Comparison of ENCODE assay signal across 8 mouse cellular contexts in the genomic region with DNA sequence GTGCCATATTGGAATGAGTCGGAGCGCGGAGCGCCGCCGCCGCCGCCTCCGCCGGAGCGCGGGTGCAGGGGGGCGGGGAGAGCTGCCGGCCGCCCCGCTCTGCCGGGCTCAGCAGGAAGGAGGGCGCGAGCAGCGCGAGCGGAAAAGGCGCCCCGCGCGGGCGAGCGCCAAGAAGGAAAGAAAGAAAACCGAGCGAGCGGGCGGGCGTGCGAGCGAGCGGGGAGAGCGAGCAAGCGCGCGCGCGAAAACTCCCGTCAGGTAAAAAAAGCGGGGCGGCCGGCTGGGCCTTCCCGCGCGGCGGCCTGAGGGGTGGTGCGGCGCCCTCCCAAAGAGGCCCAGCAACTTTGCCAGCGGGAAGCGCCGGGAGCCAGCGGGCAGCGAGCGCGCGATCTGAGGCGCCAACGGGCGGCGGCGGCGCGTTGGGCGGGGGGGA. TPM values are rescaled to one million over a fixed set of nuclear protein-coding genes. Genes with fewer than 3 reads are reported as not detected.
A peak's percentile ranks its signal among the peaks of the same experiment; 100 is the strongest.
DNase-seq lines count a peak whose midpoint lies in the region; ATAC-seq and TF ChIP-seq lines count a peak whose summit lies in the region.

No protein-coding gene starts in this region.

- TF ChIP-seq POLR2A in liver, adult 2 months (IDR thresholded peaks at IDR 0.05; ENCODE audit: extremely low read depth, insufficient read depth, low read length) = 0 out of 2 replicates have a peak, but pooled peaks have one; percentile 20
- TF ChIP-seq POLR2A in myocyte (IDR thresholded peaks at IDR 0.05; ENCODE audit: insufficient read length, low read depth) = no peak

- peak overlapping the region; percentile 91 for H3K27ac ChIP-seq in embryonic facial prominence, embryonic 13.5 days
- H3K27ac ChIP-seq in heart, embryonic 10.5 days = peak overlapping the region; percentile 94
- peak overlapping the region; percentile 86 for H3K27ac ChIP-seq in kidney, embryonic 16.5 days (ENCODE audit: low read length)
- H3K27ac ChIP-seq in liver, adult 2 months (replicated peaks; ENCODE audit: insufficient read depth, low read depth, low read length) = peak overlapping the region; percentile 82

- peaks cover 7% of the 10 kb centered on the region; the same call in 1 of the 2 replicates for H3K79me2 ChIP-seq in liver, adult 2 months (ENCODE audit: control insufficient read depth, insufficient read depth, low read length)
- H3K79me2 ChIP-seq in myocyte (ENCODE audit: control insufficient read depth, insufficient read depth) = peaks cover 5% of the 10 kb centered on the region

- DNase-seq in 416B (ENCODE audit: low read depth) = peak; percentile 61
- peak; percentile 92 for DNase-seq in adrenal gland, adult 2 months
- DNase-seq in heart, embryonic 10.5 days (ENCODE audit: low spot score) = peak; percentile 84
- DNase-seq in liver, adult 2 months (ENCODE audit: extremely low read depth, low read depth, low spot score) = no peak
- DNase-seq in splenic B cell, adult 2 months (ENCODE audit: low read depth, low spot score) = peak; percentile 88

- peaks cover 15% of the 10 kb centered on the region for H3K27me3 ChIP-seq in embryonic facial prominence, embryonic 13.5 days
- peaks cover 17% of the 10 kb centered on the region for H3K27me3 ChIP-seq in heart, embryonic 10.5 days (ENCODE audit: insufficient read depth, poor library complexity, severe bottlenecking)
- H3K27me3 ChIP-seq in kidney, embryonic 16.5 days (ENCODE audit: insufficient read depth, low read length) = peaks cover 10% of the 10 kb centered on the region
- no peaks in the 10 kb centered on the region for H3K27me3 ChIP-seq in liver, adult 2 months (ENCODE audit: control insufficient read depth, insufficient read depth, low read length)
- H3K27me3 ChIP-seq in myocyte (ENCODE audit: control insufficient read depth, insufficient read depth, insufficient read length) = no peaks in the 10 kb centered on the region
- H3K27me3 ChIP-seq in splenic B cell, adult 2 months (ENCODE audit: control insufficient read depth, insufficient read depth, low read length, poor library complexity, severe bottlenecking) = no peaks in the 10 kb centered on the region

- H3K4me2 ChIP-seq in embryonic facial prominence, embryonic 13.5 days = peak overlapping the region; percentile 81
- H3K4me2 ChIP-seq in kidney, embryonic 16.5 days (replicated peaks; ENCODE audit: low read depth, low read length) = peak overlapping the region; percentile 96
- peak overlapping the region; percentile 30 for H3K4me2 ChIP-seq in myocyte (ENCODE audit: low read depth)

- peak; percentile 78 for ATAC-seq in embryonic facial prominence, embryonic 13.5 days (ENCODE audit: insufficient number of reproducible peaks, insufficient read depth, low FRiP score, low TSS enrichment, low read depth)
- ATAC-seq in kidney, embryonic 16.5 days (ENCODE audit: low FRiP score, low TSS enrichment) = peak; percentile 88

- 2% methylated on average over 58 of the region's 68 CpGs for WGBS in embryonic facial prominence, embryonic 13.5 days
- under 1% methylated on average over 65 of the region's 68 CpGs for WGBS in heart, embryonic 10.5 days
- 0% methylated on average over 28 of the region's 68 CpGs for WGBS in kidney, embryonic 16.5 days
- WGBS in liver, adult 2 months = 0% methylated on average over 68 of the region's 68 CpGs

- no peak for TF ChIP-seq CTCF in liver, adult 2 months (IDR thresholded peaks at IDR 0.05; ENCODE audit: low read depth, low read length)

- H3K36me3 ChIP-seq in embryonic facial prominence, embryonic 13.5 days = no peaks in the 10 kb centered on the region
- H3K36me3 ChIP-seq in heart, embryonic 10.5 days = no peaks in the 10 kb centered on the region
- H3K36me3 ChIP-seq in kidney, embryonic 16.5 days (ENCODE audit: insufficient read depth, low read length) = no peaks in the 10 kb centered on the region
- no peaks in the 10 kb centered on the region for H3K36me3 ChIP-seq in liver, adult 2 months (ENCODE audit: control insufficient read depth, insufficient read depth, low read length)
- H3K36me3 ChIP-seq in myocyte (ENCODE audit: control insufficient read depth, insufficient read depth) = no peaks in the 10 kb centered on the region
- H3K36me3 ChIP-seq in splenic B cell, adult 2 months (ENCODE audit: control insufficient read depth, insufficient read depth, low read length, poor library complexity, severe bottlenecking) = no peaks in the 10 kb centered on the region

- no peaks in the 10 kb centered on the region for H3K9me3 ChIP-seq in embryonic facial prominence, embryonic 13.5 days
- no peaks in the 10 kb centered on the region for H3K9me3 ChIP-seq in heart, embryonic 10.5 days
- H3K9me3 ChIP-seq in kidney, embryonic 16.5 days (ENCODE audit: low read length) = no peaks in the 10 kb centered on the region

- peaks cover 11% of the 10 kb centered on the region for H3K4me1 ChIP-seq in embryonic facial prominence, embryonic 13.5 days
- H3K4me1 ChIP-seq in heart, embryonic 10.5 days = peaks cover 12% of the 10 kb centered on the region; the same call in 1 of the 2 replicates
- peaks cover 9% of the 10 kb centered on the region for H3K4me1 ChIP-seq in kidney, embryonic 16.5 days (ENCODE audit: insufficient read depth, low read length)
- H3K4me1 ChIP-seq in liver, adult 2 months (ENCODE audit: control insufficient read depth, insufficient read depth, low read length) = peaks cover 4% of the 10 kb centered on the region; the same call in 1 of the 2 replicates

- H3K4me3 ChIP-seq in embryonic facial prominence, embryonic 13.5 days = peak overlapping the region; percentile 87
- peak overlapping the region; percentile 85 for H3K4me3 ChIP-seq in heart, embryonic 10.5 days
- H3K4me3 ChIP-seq in kidney, embryonic 16.5 days (ENCODE audit: low read length) = peak overlapping the region; percentile 92
- H3K4me3 ChIP-seq in liver, adult 2 months (ENCODE audit: insufficient read depth, low read depth, low read length) = peak overlapping the region; percentile 62
- H3K4me3 ChIP-seq in myocyte = peak overlapping the region; percentile 52

- H3ac ChIP-seq in myocyte (ENCODE audit: control insufficient read depth, insufficient read length) = peak overlapping the region; percentile 97

- peak overlapping the region; percentile 90 for H3K9ac ChIP-seq in embryonic facial prominence, embryonic 13.5 days
- peak overlapping the region; percentile 94 for H3K9ac ChIP-seq in kidney, embryonic 16.5 days (replicated peaks; ENCODE audit: low read length)
- peak overlapping the region; percentile 93 for H3K9ac ChIP-seq in liver, adult 2 months (ENCODE audit: low read depth, low read length)

TF ChIP-seq in myocyte, 11 proteins besides CTCF, POLR2A, EP300 and RAD21:
- no peak for TF ChIP-seq MAX (IDR thresholded peaks at IDR 0.05; ENCODE audit: low read depth)

RNA-seq across cellular contexts. Expression of a gene that starts 1.0 kb away (rescaled TPM):
- 10 to 100 TPM; 20.9 to 27.0 TPM for total RNA-seq in adrenal gland, adult 2 months (2021)
- polyA plus RNA-seq in adrenal gland, adult 2 months (2012; rRNA removed) = 0.66 and 0.81 TPM in 2 replicates
- 14.7 and 17.6 TPM in 2 replicates for polyA plus RNA-seq in embryonic facial prominence, embryonic 13.5 days (2015; fragmentation: Nextera tagmentation; extraction: Ambion mirVana)
- 11.0 and 13.0 TPM in 2 replicates for polyA plus RNA-seq in heart, embryonic 10.5 days (2016; fragmentation: Nextera tagmentation; extraction: Ambion mirVana)
- polyA plus RNA-seq in kidney, embryonic 16.5 days (2015; fragmentation: Nextera tagmentation; extraction: Ambion mirVana) = 13.6 and 14.5 TPM in 2 replicates
- total RNA-seq in liver, adult 2 months (2014; rRNA removed) = 11.1 and 11.2 TPM in 2 replicates
- 1.6 and 2.1 TPM in 2 replicates for polyA plus RNA-seq in liver, adult 2 months (2012; rRNA removed)
- 2.8 TPM for polyA plus RNA-seq in myocyte (2012; fragmentation: generic; extraction: Trizol)

Comparison
In these comparisons a context has a peak if more than half of its experiments do, and no peak if none do; other contexts are left out.
1. H3K4me2 ChIP-seq: peak in every context shown above with its lines; median percentile 96 in kidney, embryonic 16.5 days; 81 in embryonic facial prominence, embryonic 13.5 days; 30 in myocyte.